Mouse (Mus musculus) adrenal gland, adult (tissue): ENCODE results near the gene Pkp4.

Source experiments
- DNase-seq, 2 experiments: peaks; one replicate each; pipeline ENCODE4 v3.0.0; 2022 to 2023; ENCODE audit warnings: low spot score in 1 of 2; ENCODE audit not compliant: inconsistent age in 2 of 2

Gene Pkp4

GRCm38 (mm10) chr2:59184107-59185064 lies 23.7 kb downstream of the Pkp4 start:
- DNase-seq, result no peak

- peak in 1 of 2 experiments; percentile 58 for DNase-seq
Observed at GRCm38 (mm10) chr2:59186122-59186521, 25.5 kb downstream of the Pkp4 start.

DNA sequence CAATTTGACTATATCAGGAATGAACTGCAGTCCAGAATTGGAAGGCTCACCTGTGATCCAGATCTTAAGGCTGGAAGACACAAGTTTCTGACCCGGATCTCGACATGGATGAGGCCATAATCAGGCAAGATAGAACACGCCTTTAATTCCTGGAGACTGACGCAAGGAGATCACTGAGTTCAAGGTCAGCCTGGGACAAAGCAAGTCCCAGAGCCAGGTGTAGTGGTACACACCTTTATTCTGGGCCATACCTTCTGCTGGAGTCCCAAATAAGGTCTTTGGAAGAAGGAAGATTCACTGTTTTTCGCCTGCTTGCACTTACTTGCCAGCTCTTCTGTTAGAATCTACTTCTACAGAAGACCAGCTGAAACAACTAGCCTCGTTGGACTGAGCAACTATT lies 26.3 kb downstream of the Pkp4 start:
- DNase-seq, result no peak

GRCm38 (mm10) chr2:59188306-59188705 lies 27.7 kb downstream of the Pkp4 start:
- DNase-seq, result no peak

- no peak for DNase-seq
Observed at GRCm38 (mm10) chr2:59189661-59190185, 29.1 kb downstream of the Pkp4 start.

- no peak for DNase-seq
Observed at GRCm38 (mm10) chr2:59190186-59190585, 29.5 kb downstream of the Pkp4 start.

DNA sequence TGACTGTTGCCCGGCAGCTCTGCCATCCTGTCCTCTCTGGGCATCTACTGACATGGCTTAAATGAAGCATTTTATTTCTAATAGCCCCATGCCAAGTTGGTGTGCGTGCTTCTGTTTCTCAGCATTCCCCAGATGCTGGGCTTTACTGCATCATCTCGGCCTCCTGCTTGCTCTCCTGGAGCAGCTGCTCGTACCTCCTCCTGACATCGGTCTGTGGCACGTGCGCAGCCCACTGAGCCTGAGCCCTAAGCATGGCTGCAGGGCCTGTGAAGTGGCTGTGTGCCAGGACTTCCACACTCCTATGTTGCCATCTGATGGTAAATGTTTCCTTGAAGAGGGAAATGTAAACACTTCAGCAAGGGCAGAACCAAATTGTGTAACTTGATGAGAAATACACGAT lies 30.8 kb downstream of the Pkp4 start:
- DNase-seq, result no peak

DNA sequence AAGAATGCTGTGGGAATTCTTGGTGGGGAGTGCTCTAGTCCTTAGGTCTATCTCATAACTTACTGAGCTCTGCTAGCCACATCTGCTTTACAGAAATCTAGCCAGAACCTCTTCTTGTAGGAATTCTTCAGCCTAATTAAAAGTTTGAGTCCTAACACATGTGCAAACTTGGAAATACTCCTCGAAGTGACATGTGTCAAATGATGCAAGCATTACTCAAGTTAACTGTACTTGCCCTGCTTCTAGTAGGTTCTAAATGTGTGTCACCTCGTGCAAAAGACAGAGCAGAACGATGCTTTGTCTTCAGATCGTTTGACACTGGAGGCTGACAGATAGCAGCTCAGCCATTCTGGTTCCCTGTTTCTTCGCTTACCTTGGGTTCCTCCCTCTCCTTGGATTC lies 32.5 kb downstream of the Pkp4 start:
- no peak for DNase-seq

DNA sequence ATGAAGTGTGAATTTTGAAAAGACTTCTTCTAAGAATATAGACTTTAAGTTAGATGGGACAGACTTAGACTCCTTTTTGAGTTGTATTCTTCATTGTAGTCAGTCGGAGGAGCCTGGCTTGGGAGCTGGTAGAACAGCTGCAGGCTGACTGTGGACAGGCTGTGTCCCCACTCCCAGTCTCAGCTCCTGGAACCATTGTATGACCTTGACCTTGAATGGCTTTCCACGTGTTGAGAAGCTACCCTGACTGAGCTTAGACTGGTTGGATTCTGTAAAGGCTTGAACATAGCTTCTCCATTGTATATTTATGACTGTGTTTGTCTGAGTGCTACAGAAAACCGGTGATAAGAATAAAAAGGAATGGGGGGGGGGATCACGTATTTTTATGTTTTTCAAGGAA lies 36.5 kb downstream of the Pkp4 start:
- no peak for DNase-seq

DNA sequence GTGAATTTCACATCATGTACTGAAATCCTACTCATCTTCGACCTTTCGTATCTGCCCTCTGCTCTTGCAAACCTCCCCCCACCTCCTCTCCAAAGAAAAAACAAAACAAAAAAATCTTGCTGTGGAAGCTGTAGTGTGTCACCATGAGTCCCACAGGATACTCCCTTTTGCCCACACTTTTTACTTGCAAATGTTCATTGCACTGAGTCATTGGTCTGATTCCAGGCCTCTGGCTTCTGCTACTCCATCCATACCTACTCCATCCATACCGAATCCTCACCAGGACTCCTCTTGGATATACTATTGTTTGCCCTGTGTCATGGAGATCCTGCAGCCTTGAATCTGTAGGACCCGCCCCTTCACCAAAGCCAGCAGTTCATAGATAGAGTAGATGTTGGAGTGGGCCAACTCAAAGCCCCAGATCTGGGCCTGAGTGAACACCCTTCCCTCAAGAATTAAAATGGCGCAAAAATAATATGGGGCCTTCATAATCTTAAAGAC lies 38.9 kb downstream of the Pkp4 start:
- no peak for DNase-seq

- DNase-seq, result no peak
Observed at GRCm38 (mm10) chr2:59200511-59200910, 39.9 kb downstream of the Pkp4 start.

- DNase-seq, result no peak
Observed at GRCm38 (mm10) chr2:59202930-59203329, 42.3 kb downstream of the Pkp4 start.

- DNase-seq, result no peak
Observed at GRCm38 (mm10) chr2:59203627-59204425, 43.2 kb downstream of the Pkp4 start.

- no peak for DNase-seq
Observed at GRCm38 (mm10) chr2:59205092-59205491, 44.4 kb downstream of the Pkp4 start.

DNA sequence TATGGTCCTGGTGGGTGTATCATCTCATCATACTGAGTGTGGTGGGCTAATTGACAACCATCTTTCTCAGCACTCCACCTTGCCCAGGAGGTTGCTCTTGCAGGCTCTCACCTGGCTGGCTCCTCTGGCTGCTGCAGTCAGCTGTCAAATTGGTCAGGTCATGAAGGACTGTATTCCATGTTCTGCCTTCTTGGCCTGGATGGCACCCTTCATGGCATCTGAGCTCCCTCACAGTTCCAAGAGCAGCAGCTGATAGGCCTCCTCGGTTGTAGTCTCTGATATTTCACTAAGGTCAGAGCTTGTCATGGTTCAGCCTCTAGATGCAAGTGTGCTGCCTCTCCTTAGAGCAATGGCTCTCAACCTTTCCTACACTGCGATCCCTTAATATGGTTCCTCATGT lies 45.5 kb downstream of the Pkp4 start:
- no peak for DNase-seq

DNA sequence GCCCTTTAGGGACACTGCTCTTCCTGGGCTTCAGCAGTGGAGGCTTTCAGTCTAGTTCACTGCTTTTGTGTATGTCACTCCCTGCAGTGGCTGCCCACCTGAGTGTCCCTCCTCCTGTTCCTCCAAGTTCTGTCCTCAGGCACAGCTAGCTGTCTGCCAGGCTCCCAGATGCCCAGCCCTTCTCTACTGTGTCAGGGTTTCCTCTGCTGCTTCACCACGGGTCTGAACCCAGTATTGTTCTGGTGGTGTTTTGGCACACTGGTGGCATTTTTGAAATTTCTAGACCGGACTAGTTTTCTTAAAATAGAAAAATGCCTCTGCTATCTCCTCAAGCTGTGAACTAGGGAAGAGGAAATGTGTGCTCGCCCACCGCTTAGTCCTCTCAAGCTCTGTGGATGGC lies 46.6 kb downstream of the Pkp4 start:
- no peak for DNase-seq

- DNase-seq, result no peak
Observed at GRCm38 (mm10) chr2:59207725-59208124, 47.1 kb downstream of the Pkp4 start.

DNA sequence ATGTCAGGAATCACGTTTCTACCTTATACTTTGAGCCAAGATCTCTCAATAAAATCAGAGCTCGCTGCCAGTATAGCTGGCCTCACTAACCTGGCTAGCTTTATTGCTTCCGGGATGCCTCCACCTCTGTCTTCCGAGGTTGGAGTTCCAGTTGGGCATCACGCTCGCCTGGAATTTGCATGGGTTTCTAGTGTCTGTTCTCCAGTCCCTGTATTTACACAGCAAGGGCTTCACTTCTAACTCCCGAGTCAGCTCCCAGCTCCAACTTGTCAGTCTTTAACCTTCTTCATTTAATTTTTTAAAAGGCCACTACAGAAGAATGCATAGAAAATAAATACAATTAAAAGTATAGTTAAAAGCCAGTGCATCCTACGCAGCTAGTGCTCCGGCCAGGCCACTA lies 47.6 kb downstream of the Pkp4 start:
- no peak for DNase-seq

DNA sequence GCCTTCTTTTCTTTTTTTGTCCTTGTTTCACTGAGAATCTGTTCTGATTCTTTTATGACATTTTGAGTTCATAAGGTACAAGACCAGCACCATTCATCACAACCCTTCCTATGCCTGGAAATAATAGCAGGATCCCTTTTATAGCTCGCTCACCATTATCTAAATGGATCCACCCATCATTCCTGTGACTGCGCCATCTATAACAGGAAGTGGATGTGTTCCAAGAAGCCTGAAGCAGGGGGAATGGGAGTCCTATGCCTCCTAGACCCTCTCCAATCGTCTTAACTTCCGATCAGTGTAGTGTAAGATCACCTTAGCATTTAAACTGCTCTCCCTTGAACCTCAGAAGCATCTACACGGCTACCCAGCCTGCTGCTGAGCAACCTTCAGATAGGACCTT lies 50.4 kb downstream of the Pkp4 start:
- DNase-seq, result no peak

DNA sequence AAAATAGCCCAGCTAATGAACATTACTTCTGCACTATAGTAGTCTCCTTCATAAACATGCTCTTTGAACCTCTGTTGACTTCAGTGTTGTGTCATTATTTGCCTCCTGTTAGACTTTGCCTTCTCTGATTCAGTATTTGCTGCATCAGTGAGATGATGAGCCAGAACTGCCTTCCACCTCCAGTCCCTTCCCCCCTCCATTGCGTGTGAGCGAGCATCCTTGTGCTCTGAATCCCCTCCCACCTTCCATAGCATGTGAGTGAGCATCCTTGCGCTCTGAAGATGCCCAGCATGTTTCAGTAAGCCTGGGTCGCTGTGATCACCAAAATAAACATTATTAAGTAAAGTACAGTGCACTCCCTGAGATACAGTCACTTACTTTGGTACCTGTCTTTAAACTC lies 51.8 kb downstream of the Pkp4 start:
- DNase-seq, result no peak

GRCm38 (mm10) chr2:59212846-59213245 lies 52.2 kb downstream of the Pkp4 start:
- DNase-seq, result no peak

- DNase-seq, result no peak
Observed at GRCm38 (mm10) chr2:59217931-59218330, 57.3 kb downstream of the Pkp4 start.
